ENCODE assay signal across 17 mouse cellular contexts in genomic region chr3:51215681-51216080, GRCm38 (mm10).
"Had no signal": no experiment of that assay in that cellular context is flagged by ENCODE, and none has a peak within 500 bp of the region (broad histone marks: within the 10 kb centered on the region; RNA-seq: fewer than 3 reads in every experiment).

No protein-coding gene starts in this region.

- H3K36me3 ChIP-seq: lung, embryonic 15.5 days; midbrain, embryonic 13.5 days; midbrain, embryonic 15.5 days; neural tube, embryonic 12.5 days; stomach, embryonic 15.5 days had no signal

- H3K27ac ChIP-seq: lung, embryonic 15.5 days; macrophage; midbrain, embryonic 13.5 days; midbrain, embryonic 15.5 days; neural tube, embryonic 12.5 days; stomach, embryonic 15.5 days; stomach, postnatal 0 days had no signal

- ATAC-seq: lung, postnatal 0 days; midbrain, embryonic 13.5 days; midbrain, embryonic 15.5 days had no signal

- H3K4me1 ChIP-seq: lung, embryonic 15.5 days; midbrain, embryonic 13.5 days; midbrain, embryonic 15.5 days; neural tube, embryonic 12.5 days; stomach, embryonic 15.5 days had no signal

- H3K9ac ChIP-seq: lung, embryonic 15.5 days; midbrain, embryonic 13.5 days; midbrain, embryonic 15.5 days; neural tube, embryonic 12.5 days; stomach, embryonic 15.5 days had no signal

- H3K9me3 ChIP-seq: lung, embryonic 15.5 days; midbrain, embryonic 15.5 days; neural tube, embryonic 12.5 days; stomach, embryonic 15.5 days had no signal

- H3K4me2 ChIP-seq: lung, embryonic 15.5 days; midbrain, embryonic 11.5 days; midbrain, embryonic 13.5 days; midbrain, embryonic 15.5 days; neural tube, embryonic 12.5 days; stomach, embryonic 15.5 days had no signal

- DNase-seq: lung, adult 2 months; lung, postnatal 14 days; lung, postnatal 36 days; right cerebral cortex, postnatal 14 days; thymus, adult 2 months; thymus, postnatal 25 days; thymus, postnatal 4 days had no signal

- H3K4me3 ChIP-seq: lung, embryonic 15.5 days; megakaryocyte, embryonic 14.5 days; midbrain, embryonic 13.5 days; midbrain, embryonic 15.5 days; neural tube, embryonic 12.5 days; stomach, embryonic 15.5 days had no signal

- H3K27me3 ChIP-seq: lung, embryonic 15.5 days; midbrain, embryonic 13.5 days; midbrain, embryonic 15.5 days; neural tube, embryonic 12.5 days; stomach, embryonic 15.5 days had no signal
